Mouse (Mus musculus) T-helper 1 cell (primary cell): ENCODE results near the gene Prlh.

Experiments
- in situ Hi-C: fragments of 300-600 bp; cut with MboI, MseI; formaldehyde crosslinking; loops from one replicate; pipeline ENCODE4 v1.15.1; 2025; ENCODE audit warnings: high pct_unique_total_duplicates

Gene Prlh

DNA sequence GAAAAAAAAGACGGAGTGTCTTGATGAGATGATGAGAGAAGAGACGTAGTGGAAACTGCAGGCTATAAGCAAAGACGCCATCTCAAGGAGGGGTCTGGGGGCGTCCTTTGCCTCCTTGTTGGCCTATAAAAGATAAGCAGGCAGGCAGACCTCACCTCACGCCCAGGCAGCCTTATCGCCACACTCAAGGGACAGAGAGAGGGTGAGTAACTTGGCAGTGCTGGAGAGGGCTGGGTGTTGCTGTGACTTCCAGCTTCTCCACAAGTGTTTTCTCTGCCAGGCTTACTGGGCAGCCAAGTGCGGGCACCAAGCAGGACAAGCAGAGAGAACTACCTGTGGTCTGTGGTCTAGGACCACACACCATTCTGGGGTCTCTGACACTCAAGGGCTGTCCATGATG, 1.2 kb upstream of the Prlh start:
- in situ Hi-C loops, result loop anchor here (10.0 kb wide), 1 partner anchor 47 kb away; no protein-coding TSS in a partner anchor

DNA sequence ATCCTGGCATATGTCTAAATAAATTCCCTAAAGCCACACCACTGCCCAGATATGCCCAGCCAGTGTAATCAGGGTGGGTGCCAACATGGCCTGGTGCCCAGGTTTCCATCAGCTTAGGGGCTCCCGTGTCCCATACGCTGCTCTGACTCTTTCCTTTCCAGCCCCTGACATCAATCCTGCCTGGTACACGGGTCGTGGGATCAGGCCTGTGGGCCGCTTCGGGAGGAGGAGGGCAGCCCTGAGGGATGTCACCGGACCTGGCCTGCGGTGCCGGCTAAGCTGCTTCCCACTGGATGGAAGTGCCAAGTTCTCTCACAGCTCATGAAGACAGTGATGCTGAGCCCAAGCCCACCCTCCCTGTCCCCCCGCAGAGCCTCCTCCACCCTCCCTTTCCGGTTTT, 780 bp downstream of the Prlh start:
- in situ Hi-C loops, result loop anchor here (10.0 kb wide), 1 partner anchor 49 kb away; no protein-coding TSS in a partner anchor

DNA sequence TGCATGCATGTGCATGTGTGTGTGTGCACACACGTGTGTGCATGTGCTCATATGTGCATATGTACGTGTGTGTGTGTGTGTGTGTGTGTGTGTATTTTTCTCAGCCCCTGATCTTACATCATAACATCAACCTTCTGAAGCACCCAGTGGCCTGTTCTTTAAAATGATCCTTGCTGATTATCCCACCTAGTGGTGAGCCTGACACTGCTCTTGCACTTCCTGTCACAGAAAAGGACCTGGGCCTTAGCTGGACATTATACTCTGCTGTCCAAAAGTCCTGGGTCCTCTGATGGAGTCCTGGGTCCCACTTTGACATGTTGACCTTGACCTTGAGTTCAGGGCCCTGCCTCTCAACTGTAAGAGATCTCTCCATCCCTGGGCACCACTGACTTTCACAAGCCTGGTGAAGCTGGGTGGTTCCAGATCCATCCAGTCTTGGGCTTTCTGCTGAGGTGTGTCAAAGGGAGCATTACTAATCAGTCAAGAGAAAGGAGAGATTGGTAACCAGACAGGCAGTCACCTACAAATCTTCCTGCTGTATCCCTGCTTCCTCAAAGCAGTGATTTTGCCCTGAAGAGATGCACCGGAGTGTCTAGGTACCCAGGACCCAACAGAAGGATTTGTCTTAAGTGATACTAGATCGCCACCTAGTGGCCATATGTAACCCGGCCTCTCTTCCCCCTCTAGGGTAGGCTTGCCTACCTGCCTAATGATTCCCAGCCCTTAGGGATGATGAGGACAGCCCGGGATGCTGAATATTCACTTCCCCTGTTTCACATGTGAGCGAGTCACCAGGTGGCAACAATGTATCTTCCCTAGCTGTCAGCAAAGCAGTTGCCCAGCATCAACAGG, 3.6 kb downstream of the Prlh start:
- in situ Hi-C loops, result loop anchor here (5.0 to 10.0 kb wide), 3 partner anchors 34 to 309 kb away; no protein-coding TSS in a partner anchor

DNA sequence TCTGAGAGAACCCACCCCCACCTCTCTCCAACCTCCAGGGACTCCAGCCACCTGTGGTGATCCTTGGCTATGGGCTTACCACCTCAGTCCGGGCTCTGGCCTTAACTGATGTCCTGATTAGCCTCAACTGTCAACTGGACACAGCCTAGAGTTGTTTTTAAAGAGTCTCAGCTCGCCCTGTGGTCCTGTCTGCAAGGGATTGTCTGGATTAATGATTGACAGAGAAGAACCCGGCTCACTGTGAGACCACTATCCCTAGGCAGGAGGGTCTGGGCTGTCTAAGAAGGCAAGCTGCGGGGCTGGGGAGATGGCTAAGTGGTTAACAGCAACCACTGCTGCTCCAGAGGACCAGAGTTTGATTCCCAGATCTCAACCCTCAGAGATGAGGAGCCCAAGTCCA, 9.6 kb downstream of the Prlh start:
- in situ Hi-C loops, result no loop called here

DNA sequence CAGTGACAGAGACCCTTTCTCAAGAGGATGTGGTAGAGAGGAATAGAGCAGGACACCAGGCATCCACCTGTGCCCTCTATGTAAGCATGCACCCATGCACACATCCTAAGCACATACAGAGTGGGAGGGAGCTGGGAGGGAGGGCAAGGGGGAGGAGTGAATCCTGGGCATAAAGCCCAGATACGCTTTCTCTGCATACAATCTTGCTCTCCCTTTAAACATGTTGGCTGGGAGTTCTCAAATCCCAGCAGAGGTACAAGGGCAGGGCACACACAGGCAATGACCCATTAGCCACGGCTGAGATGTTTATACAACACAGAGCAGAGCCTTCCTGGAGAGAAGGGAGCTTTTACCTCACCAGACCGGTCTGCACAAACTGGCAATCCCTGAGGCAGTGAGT, 10.1 kb downstream of the Prlh start:
- in situ Hi-C loops, result no loop called here

DNA sequence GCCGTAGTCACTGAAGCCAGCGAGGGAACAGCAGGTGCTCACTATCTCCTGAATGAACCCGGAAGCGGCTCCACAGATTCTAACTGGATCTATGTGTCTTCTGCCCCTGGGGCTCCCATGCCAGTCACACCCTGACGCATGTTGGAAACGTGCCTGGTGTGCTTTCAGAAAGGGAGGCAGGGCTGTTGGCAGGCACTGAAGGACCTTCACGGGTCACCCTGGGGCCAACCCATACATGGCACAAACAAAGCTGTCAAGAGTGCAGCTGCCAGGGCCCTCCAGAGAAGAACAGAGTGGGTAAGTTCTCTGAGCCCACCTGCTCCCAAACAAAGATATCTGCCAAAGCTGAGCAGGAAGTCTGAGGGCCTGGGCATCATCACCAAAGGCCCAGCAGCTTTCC, 14.7 kb downstream of the Prlh start:
- in situ Hi-C loops, result loop anchor here (5.0 kb wide), 1 partner anchor 135 kb away; no protein-coding TSS in a partner anchor

DNA sequence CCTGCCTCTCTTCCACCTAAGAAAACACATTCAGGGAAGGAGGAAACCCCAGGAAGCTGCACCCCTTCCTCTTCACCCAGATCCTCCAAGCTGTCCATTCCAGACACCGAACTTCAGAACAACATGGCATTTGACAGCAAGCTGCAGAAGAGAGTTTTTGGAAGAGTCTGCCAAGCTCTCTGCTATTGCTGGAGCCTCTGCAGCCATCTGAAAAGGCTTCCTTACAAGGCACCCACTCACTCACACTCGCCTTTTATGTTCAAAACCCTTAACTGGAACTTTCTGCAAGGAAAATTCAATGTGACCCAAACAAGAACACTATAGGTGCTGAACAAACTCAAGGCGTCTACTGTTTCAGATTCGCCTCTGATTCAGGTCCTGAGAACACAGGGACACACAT, 15.7 kb downstream of the Prlh start:
- in situ Hi-C loops, result loop anchor here (5.0 kb wide), 1 partner anchor 134 kb away; no protein-coding TSS in a partner anchor

DNA sequence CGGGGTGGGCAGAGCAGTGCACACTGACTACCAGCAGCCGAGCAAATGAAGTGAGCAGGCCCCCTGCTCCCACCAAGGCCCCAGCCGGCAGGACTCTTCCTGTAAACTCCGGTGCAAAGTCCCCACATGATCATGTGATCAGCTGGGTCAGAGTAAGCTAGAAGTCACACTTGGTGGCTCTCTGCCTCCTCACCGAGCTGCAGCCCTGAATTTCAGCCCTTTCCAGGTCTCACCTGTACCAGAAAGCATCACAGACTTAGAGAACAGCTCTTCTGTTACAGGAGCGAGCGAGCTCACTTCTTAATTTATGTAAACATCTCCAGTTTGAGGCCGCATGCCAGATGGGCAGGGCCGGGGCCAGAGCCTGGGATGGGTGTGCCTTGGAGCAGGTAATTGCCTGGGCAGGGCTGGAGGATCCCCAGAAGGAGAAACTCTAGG, 16.5 kb downstream of the Prlh start, which contains the start of gene Rab17:
Gene Rab17 (minus strand): TSS at position 315 of the 438 bp plus-strand sequence.
- in situ Hi-C loops, result loop anchor here (5.0 kb wide), 1 partner anchor 133 kb away; no protein-coding TSS in a partner anchor

DNA sequence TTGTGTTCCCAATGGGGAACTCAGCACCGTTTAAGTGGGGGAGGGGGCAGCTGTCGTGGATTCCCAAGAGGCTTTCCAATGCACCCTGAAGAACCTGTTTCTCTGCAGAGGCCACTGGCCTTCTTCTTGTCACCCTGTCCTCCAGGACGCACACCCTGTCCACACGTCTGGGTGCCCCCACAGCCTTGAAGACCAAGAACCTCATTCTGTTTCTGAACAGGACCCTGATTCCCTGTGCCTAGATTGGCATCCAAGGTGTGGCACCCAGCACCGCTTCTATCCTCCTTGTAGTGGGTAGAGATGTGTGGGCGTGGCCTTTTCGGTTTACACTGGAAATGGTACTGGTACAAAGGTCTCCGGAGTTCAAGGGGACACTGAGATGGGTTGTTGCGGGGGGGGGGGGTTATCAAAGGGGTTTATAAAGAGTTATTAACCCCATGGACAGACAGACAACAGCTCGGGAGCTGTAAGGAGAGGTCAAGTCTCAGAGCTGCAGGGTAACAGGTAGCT, 17.0 kb downstream of the Prlh start:
- in situ Hi-C loops, result loop anchor here (5.0 kb wide), 2 partner anchors 72 to 132 kb away; no protein-coding TSS in a partner anchor

DNA sequence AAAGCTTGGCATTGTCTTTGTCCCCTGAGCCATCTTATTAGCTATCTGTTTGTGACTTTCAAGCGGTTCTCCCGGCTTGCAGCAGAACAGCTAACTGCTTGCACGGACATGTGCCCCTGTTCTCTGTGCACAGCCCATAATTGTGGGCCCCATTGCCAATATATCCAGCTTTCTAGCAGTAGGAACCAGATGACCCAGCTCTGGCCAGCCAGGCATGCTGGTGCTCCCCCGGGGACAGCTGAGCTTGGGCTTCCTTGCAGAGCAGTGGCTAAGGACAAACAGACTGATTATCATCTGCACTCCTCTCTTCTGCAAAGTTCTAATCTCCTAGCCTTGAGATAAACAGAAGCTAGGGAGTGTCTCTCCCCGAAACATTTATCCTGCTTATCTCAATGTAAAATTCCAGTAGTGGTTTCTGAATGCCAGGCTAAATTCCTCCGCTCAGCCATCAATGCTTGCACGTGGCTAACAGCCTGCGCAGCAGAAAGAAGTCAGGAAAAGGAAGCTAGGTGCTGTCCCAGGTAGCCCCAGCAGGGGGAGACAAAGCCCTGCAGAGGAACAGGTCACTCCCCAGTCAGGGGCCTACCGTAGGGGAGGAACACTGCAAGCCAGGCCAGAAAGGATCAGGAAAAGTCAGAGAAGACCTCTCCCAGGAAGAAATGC, 20.1 kb downstream of the Prlh start:
- in situ Hi-C loops, result loop anchor here (5.0 kb wide), 1 partner anchor 69 kb away; no protein-coding TSS in a partner anchor

DNA sequence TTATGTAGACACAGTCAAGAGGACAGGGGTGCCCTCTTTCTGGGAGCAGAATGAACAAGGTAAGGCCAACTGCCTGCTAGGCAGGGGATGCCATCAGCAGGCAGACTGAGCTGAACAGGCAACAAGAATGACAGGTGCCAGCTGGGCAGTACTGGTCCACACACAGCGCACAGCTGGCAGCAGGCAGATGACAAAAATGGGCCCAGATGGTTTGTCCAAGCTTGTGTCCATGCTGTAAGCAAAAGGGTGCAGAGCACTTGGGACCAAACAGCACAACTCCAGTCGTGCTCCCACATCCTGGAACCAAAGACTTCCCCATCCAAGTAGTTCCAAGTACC, 20.6 kb downstream of the Prlh start:
- in situ Hi-C loops, result loop anchor here (5.0 kb wide), 1 partner anchor 69 kb away; no protein-coding TSS in a partner anchor

DNA sequence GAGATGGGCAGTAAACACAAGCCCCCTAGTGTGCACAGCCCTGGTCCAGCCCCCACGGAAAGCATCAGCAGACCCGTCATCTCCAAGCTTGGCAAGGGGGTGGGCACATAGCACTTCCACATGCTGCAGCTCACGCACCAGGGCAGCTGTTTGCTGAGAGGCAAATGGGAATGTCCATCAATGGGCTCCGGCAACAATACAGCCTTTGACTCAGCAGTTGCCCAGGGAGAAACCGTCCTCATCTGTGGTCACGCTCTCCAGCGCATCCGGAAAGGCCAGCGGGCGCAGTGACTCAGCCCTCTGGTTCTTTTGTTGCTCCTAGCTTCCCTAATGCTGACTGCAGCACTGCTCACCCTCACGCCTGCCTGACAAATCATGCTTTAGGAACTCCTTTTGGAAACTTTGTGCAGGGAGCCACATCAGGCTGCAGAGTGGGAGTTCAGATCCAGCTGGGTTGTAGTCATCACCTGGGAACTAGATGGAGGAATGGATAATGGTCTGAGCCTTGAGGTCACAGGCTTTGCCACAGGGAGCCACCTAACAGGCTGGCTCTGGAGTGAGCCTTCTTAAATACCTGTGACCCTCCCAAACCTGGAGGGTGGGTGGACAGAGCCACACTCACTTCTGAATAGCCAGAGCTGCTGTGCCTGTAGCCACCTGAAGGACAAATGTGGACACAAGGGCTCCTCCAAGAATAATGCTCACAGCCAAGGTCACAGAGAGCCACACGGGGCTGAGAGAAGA, 22.2 kb downstream of the Prlh start:
- in situ Hi-C loops, result loop anchor here (5.0 kb wide), 1 partner anchor 67 kb away; no protein-coding TSS in a partner anchor

DNA sequence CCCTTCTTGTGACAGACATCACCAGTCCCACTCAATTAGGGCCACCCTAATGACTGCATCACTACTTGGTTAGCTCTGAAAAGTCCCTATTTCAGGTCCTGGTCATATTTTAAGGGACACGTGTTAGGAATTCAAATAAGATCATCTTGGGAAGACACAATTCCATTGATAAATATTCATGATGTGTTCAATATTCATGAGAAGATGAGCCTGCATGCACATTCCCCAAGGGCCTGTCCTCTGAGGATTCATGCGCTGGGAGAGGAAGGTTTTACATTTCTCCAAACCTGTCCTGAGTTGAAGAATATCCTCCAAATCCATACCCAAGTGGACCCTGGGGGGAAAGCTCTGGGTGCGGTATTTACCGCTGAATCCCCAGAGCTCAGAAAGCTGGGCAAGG, 23.1 kb downstream of the Prlh start:
- in situ Hi-C loops, result no loop called here

DNA sequence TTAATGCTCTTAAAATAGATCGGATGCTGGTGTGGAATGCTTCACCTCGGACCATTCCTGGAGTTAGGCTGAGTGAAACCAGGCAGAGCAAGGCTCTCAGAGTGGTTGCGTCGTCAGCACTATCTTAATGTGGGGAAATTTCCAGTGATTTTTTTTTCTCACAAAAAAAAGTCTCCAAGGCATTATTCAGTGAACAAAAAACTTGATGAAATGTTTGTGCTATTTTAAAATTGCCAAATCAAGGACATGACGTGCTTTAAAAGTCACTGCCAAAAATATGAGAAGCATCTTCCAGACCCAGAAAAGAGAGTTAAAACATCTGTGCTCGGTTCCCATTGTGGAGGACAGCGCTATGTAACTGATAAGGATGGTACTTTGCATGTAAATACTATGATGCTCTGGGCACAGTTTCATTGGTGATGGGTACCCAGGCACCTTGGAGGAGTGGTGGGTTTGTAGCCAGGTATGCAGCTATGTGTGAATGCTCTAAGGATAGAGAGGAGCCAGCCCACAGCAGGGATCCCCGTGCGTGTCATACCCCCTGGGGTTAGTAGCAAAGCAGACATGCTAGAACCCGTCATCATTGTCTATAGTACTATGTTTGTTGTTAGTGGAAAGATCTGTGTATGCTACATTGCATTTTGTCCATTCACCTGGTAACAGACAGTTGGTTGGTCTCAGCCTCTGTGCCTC, 27.9 kb downstream of the Prlh start:
- in situ Hi-C loops, result no loop called here

DNA sequence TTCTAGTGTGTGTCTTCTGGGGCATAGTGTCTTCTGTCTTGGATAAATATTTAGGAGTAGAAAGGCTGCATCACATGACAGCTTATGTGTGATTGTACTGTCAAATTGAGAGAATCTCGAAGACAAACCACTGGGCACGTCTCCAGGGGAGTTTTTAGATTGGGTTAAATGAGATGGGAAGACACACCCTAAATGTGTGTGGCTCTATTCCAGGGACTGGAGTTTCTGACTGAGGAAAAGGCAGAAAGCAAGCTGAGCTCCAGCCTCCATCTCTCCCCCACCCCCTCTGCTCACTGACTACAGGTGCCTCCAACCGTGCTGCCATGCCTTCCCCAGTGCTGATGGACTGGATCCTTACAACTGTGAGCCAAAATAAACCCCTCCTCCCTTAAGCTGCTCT, 28.4 kb downstream of the Prlh start:
- in situ Hi-C loops, result no loop called here

DNA sequence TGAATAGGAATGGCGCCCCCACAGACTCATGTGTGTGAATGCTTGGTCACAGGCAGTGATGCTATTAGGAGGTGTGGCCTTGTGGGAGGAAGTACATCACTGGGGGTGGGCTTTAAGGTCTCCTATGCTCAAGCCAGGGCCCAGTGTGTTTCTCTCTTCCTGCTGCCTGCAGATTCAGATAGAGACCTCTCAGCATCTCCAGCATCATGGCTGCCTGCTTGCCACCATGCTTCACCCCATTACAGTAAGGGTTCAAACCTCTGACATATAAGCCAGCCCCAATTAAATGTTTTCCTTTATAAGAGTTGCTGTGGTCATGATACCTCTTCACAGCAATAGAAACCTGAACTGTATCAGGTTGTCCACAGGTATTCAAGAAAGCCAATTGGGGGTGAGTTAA, 43.0 kb downstream of the Prlh start:
- in situ Hi-C loops, result no loop called here

DNA sequence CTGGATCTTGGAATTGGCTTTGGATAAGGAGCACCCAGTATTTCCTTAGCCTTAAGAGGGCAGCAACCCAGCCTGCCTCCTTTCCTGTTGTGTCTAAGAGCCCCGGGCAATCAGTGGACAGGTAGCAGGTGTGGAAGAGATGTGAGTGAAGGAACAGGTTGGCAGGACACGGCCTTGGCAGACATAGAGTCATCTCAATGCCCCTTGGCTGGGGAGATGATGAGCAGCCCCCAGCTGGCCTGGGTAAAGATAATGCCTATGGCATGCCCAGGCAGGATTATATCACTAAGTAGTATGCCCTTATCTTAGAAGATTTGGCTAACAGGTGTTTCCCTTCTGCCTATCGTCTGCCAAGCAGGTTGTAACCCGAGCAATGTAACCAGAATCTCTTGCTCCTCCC, 44.2 kb downstream of the Prlh start:
- in situ Hi-C loops, result no loop called here

DNA sequence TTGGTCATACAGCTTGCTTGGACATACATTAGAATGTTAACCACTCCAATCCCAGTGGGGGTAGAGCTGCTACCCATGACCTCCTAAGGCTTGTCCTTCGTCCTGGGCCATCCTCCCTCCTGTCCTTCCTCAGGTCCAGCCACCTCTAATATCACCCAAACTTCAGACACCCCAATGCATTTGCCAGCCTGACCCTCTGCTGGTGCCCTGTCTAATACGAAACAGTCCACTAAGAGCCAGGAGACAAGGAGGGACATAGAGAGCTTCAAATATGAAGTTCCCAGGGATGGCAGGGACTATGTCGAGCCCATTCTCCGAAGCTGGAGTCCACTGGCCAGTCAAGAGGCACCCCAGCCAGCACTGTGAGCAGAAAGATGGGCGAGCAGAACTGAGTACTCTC, 44.7 kb downstream of the Prlh start:
- in situ Hi-C loops, result no loop called here

DNA sequence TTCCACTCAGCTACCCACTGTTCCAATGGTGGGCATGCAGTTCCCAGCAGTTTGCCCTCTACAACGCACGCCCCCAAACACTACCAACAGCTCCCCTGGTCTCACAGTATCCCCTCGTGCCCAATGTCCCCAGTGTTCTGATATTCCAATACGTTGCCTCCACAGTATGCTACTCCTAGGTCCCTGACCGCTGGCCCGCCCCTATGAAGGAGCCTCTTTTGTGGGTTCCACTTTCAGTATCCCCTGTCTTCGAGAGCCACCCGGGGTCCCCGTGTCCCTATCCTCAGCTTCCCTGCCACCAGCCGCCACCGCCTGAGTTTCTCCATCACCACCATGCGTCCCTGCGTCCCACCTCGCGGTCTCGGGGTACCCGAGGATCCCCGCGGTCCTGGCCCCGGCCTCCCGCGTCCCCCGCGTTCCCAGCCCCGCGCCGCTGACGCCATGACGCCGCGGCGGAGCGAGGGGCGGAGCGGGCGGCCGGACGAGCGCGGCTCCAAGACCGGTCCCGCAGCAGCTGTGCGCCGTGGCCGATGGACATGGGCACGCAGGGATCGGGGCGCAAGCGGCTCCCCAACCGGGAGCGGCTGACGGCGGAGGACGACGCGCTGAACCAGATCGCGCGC, 45.5 kb downstream of the Prlh start, which contains the start of gene Lrrfip1:
Gene Lrrfip1 (plus strand): TSS at position 470 of the 623 bp plus-strand sequence.
- in situ Hi-C loops, result no loop called here

DNA sequence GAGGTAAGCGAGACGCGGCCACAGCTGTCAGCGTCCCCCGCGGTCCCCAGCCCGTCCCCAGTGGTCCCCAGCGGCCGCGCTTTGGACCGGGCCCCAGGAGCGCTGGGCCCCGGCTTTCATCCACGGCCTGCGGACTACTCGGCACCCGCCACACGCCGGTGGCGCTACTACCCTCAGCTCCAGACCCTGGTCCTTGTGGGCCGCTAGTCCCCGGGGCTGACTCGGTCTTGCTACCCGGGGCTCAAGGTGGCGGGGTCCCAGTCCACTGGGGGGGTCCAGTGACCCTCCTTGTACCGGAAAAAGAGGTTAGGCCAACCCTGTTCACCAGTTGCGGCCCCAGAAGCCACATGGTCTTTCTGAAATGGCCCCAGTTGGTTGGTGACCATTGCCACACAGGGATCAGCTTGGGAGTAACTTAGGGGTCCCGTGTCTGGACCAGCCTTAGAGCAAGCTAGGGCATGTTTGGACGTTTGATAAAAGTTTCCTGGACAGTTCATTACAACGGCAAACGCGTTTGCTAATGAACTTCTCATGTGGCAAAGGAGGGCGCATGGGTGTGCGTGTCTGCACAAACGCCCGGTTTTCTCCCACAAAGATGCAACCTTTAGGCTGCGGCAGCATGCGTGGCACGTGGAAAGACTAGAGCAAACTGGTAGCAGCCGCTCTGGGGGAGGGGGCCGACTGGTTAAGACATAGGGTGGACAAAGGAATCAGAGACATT, 46.1 kb downstream of the Prlh start:
- in situ Hi-C loops, result no loop called here
